In the genomic region with DNA sequence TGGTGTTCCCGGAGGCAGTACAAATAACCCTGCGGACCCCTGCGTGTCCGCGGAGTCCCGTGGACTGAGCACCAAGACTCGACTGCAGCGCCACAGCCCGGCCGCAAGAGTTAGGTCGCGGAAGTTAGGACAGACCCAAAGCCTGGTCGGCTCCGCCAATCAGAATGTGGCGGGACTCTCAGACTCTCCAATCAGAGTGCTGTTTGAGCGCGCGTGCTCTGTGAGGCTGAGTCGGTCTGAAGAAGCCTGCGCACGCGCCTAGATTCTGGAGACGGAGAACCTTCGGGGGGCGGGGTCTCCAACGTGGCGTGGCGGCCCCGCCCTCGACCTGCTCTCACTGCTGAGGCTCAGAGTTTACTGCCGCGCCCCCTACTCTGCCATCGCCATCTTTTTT, we compare ENCODE assay signal across 8 mouse cellular contexts. TPM values are rescaled to one million over a fixed set of nuclear protein-coding genes. Genes with fewer than 3 reads are reported as not detected.
DNase-seq lines count a peak whose midpoint lies in the region; ATAC-seq lines count a peak whose summit lies in the region.

Smim4 (minus strand) TSS at position 131 of the 394 bp plus-strand sequence.

- H3K4me2 ChIP-seq in hindbrain, embryonic 14.5 days (replicated peaks), result peak within 1 kb of the TSS; percentile 80

- H3K27ac ChIP-seq in hindbrain, embryonic 14.5 days, result peak within 1 kb of the TSS; percentile 90

- H3K4me3 ChIP-seq in hindbrain, embryonic 14.5 days (replicated peaks; ENCODE audit: low read length), result peak within 1 kb of the TSS; percentile 46

- peaks cover 10% of the 10 kb centered on the region; the same call in 1 of the 2 replicates for H3K36me3 ChIP-seq in hindbrain, embryonic 14.5 days (replicated peaks; ENCODE audit: control insufficient read depth, insufficient read depth)

- no peaks in the 10 kb centered on the region for H3K9me3 ChIP-seq in hindbrain, embryonic 14.5 days (ENCODE audit: control insufficient read depth, low read length)

- peak within 1 kb of the TSS; percentile 68 for H3K9ac ChIP-seq in hindbrain, embryonic 14.5 days

- ATAC-seq in hindbrain, embryonic 14.5 days (ENCODE audit: low FRiP score), result peak; percentile 95

- under 1% methylated on average over 33 of the region's 33 CpGs for WGBS in hindbrain, embryonic 14.5 days

- H3K4me1 ChIP-seq in hindbrain, embryonic 14.5 days (replicated peaks; ENCODE audit: control insufficient read depth, insufficient read depth, low read length), result peaks cover 33% of the 10 kb centered on the region

- peak; percentile 99 for DNase-seq in R1 (ENCODE audit: low read depth, low spot score)
- peak; percentile 93 to 97 for DNase-seq in cerebellum, postnatal 25 days
- peak; percentile 89 to 90 for DNase-seq in frontal cortex, postnatal 25 days (ENCODE audit: low spot score in 2 of 2)
- DNase-seq in hindbrain, embryonic 14.5 days (ENCODE audit: low spot score), result peak; percentile 98
- DNase-seq in layer of hippocampus, postnatal 36 days, result peak; percentile 94 to 95
- peak; percentile 99 for DNase-seq in lung, postnatal 36 days
- peak; percentile 100 for DNase-seq in retina, postnatal 1 day
- DNase-seq in urinary bladder, adult 18-20 months (ENCODE audit: low spot score in 2 of 2), result peak; percentile 81 to 93

- H3K27me3 ChIP-seq in hindbrain, embryonic 14.5 days (ENCODE audit: control insufficient read depth, insufficient read depth, low read length), result no peaks in the 10 kb centered on the region

RNA-seq across cellular contexts. Expression of gene Smim4, which starts in this region (rescaled TPM):
- 55.5 and 77.7 TPM in 2 replicates for polyA plus RNA-seq in hindbrain, embryonic 14.5 days (2014; fragmentation: Nextera tagmentation; extraction: Ambion mirVana)
- total RNA-seq in layer of hippocampus, postnatal 36 days (2021), result 10 to 100 TPM; 24.6 to 27.7 TPM

Comparison
In these comparisons a context has a peak if more than half of its experiments do, and no peak if none do; other contexts are left out.
1. Peak in every context shown above with its lines: DNase-seq, ATAC-seq, H3K4me3 ChIP-seq and H3K27ac ChIP-seq.